Mouse (Mus musculus): ENCODE measurements at regions not wholly inside any gene's neighbourhood (a gene's known extent, or its start where the extent isn't known, plus 50 kb on each side); places are given as distances from the start of the nearest gene placed in this dataset.

GRCm38 (mm10) chr13:115655134-115655533 is 553.4 kb upstream of the Itga1 start:
- ATAC-seq (ENCODE audit: low FRiP score): peak; percentile 59
- 75% methylated on average over 6 of the region's 6 CpGs for WGBS
- H3K27me3 ChIP-seq: no peaks in the 10 kb centered on the region

GRCm38 (mm10) chr13:115652935-115653334 is 551.2 kb upstream of the Itga1 start:
- Histone ChIP-seq H3K36me3 (replicated peaks) (no peaks in the 10 kb centered on the region), H3K4me3 (replicated peaks) (no peak overlapping the region), H3K4me1 (peaks cover 6% of the 10 kb centered on the region), H3K9me3 (no peaks in the 10 kb centered on the region), H3K27me3 (no peaks in the 10 kb centered on the region), H3K4me2 (no peak overlapping the region), H3K27ac (no peak overlapping the region), H3K9ac (no peak overlapping the region)
- peak; percentile 51; the same call in 1 of the 2 replicates for ATAC-seq (ENCODE audit: low FRiP score)
- WGBS: 15% methylated on average over 2 of the region's 2 CpGs

More at GRCm38 (mm10) chr13:115655134-115655533, 553.4 kb upstream of the Itga1 start:
- Histone ChIP-seq H3K27ac (no peak overlapping the region), H3K4me2 (no peak overlapping the region), H3K36me3 (replicated peaks) (no peaks in the 10 kb centered on the region), H3K9me3 (no peaks in the 10 kb centered on the region), H3K9ac (no peak overlapping the region), H3K4me1 (peaks cover 6% of the 10 kb centered on the region), H3K4me3 (replicated peaks) (no peak overlapping the region)

- WGBS: 26% methylated on average over 1 of the region's 1 CpGs
- Histone ChIP-seq H3K4me3 (replicated peaks) (no peak overlapping the region), H3K9me3 (no peaks in the 10 kb centered on the region), H3K4me2 (no peak overlapping the region), H3K4me1 (peaks cover 6% of the 10 kb centered on the region), H3K27ac (no peak overlapping the region), H3K27me3 (no peaks in the 10 kb centered on the region), H3K9ac (no peak overlapping the region), H3K36me3 (replicated peaks) (no peaks in the 10 kb centered on the region)
- peak; percentile 51; the same call in 1 of the 2 replicates for ATAC-seq (ENCODE audit: low FRiP score)
Measured at GRCm38 (mm10) chr13:115652352-115652751, 550.6 kb upstream of the Itga1 start.

DNA sequence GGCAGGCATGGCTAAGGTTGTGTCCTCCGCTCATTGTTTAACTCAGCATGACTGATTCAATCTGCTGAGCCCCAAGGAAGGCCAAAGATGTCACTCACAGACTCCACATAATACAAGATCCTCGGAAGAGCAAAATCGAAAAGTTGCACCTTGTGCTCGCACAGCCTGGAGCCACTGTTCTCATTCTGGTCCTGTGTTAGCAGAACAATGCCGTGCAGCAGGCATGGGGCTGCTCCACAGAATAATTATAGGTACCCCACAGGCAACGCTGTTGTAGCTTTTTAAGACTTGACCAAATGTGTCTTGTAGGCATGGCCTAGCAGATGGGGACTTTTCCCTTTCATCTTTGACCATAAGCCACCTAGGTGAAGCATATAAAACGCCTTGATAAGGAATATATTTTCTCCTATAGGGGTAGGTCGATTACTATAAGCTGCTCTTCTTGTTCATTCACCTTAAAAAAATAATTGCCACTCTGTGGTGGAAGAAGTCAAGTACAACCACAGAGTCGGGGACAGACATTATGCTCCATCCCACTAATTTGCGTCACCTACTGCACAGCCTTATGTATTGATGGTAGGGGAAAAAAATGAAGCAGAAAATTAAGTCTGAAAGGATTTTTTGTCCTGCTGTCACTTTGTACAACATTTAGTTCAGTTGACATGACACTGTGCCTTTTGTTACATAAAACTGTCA is 529.8 kb upstream of the Itga1 start:
- no peak overlapping the region for H3K27ac ChIP-seq
- 0 out of 2 replicates have a peak, but pooled peaks cover 3% of the 10 kb centered on the region for H3K27me3 ChIP-seq
- peak; percentile 85 for ATAC-seq (ENCODE audit: low FRiP score)
- no peaks in the 10 kb centered on the region for H3K9me3 ChIP-seq
- 24% methylated on average over 10 of the region's 10 CpGs for WGBS
- H3K4me3 ChIP-seq (replicated peaks): no peak overlapping the region
- no peak overlapping the region for H3K4me2 ChIP-seq
- no peaks in the 10 kb centered on the region for H3K36me3 ChIP-seq (replicated peaks)
- H3K9ac ChIP-seq: no peak overlapping the region
- peaks cover 8% of the 10 kb centered on the region for H3K4me1 ChIP-seq

GRCm38 (mm10) chr13:115630603-115631002 is 528.8 kb upstream of the Itga1 start:
- no peak overlapping the region for H3K27ac ChIP-seq
- H3K27me3 ChIP-seq: 0 out of 2 replicates have a peak, but pooled peaks cover 3% of the 10 kb centered on the region
- no peaks in the 10 kb centered on the region for H3K9me3 ChIP-seq
- no peaks in the 10 kb centered on the region for H3K36me3 ChIP-seq (replicated peaks)
- no peak overlapping the region for H3K4me3 ChIP-seq (replicated peaks)
- no peak for ATAC-seq (ENCODE audit: low FRiP score)
- no peak overlapping the region for H3K4me2 ChIP-seq
- 85% methylated on average over 2 of the region's 2 CpGs for WGBS
- no peak overlapping the region for H3K9ac ChIP-seq
- H3K4me1 ChIP-seq: peaks cover 8% of the 10 kb centered on the region

DNA sequence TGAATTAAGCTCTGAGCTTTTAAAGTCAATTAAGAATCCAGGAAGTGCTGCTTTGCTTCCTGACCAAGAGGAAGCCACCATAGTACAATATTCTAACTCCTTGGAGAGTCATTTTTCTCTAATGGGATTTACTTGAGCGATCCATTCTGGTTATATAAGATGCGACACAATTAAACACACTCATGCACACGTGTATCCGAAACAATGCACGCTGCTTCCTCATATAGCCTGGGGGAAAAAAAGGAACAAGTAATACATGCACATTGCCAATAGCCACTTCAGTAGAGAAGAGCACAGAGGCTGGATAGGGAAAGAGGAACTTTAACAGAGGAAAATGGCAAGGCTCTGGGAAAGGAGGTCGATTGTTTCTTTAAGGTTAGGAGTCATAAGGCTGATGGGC is 511.4 kb upstream of the Itga1 start:
- Histone ChIP-seq H3K4me1 (no peaks in the 10 kb centered on the region), H3K9ac (no peak overlapping the region), H3K36me3 (replicated peaks) (no peaks in the 10 kb centered on the region), H3K4me3 (replicated peaks) (no peak overlapping the region), H3K27me3 (no peaks in the 10 kb centered on the region), H3K27ac (no peak overlapping the region), H3K4me2 (no peak overlapping the region), H3K9me3 (no peaks in the 10 kb centered on the region)
- 84% methylated on average over 6 of the region's 6 CpGs for whole genome bisulfite sequencing
- no peak for ATAC-seq (ENCODE audit: low FRiP score)

DNA sequence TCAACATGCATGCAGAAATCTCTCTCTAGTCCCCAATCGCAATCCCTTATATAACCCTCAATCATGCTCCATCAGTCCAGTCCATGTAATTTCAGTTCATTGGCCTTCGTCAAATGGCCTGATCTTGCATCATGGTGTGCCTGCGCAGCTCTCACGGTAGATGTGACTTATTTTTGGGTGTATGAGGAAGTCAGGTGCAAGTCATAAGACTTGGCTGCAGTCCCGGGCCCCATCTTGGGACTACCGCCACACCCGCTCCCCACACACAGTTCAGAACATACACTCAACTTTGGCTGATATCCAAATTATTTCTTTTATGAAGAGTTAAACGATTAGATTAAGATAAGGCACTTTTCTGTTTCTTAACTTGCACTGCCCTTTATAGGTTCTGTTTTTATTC is 504.7 kb upstream of the Itga1 start:
- no peak overlapping the region for H3K4me2 ChIP-seq
- H3K4me3 ChIP-seq (replicated peaks): no peak overlapping the region
- H3K9ac ChIP-seq: no peak overlapping the region
- 93% methylated on average over 8 of the region's 8 CpGs for WGBS
- no peak for ATAC-seq (ENCODE audit: low FRiP score)
- no peak overlapping the region for H3K27ac ChIP-seq
- H3K27me3 ChIP-seq: no peaks in the 10 kb centered on the region
- H3K9me3 ChIP-seq: no peaks in the 10 kb centered on the region
- no peaks in the 10 kb centered on the region for H3K36me3 ChIP-seq (replicated peaks)
- no peaks in the 10 kb centered on the region for H3K4me1 ChIP-seq

- WGBS: 77% methylated on average over 5 of the region's 5 CpGs
- H3K27ac ChIP-seq: no peak overlapping the region
- no peak overlapping the region for H3K4me2 ChIP-seq
- no peaks in the 10 kb centered on the region for H3K27me3 ChIP-seq
- H3K4me3 ChIP-seq (replicated peaks): no peak overlapping the region
- no peak for ATAC-seq (ENCODE audit: low FRiP score)
- H3K9me3 ChIP-seq: no peaks in the 10 kb centered on the region
- no peak overlapping the region for H3K9ac ChIP-seq
- no peaks in the 10 kb centered on the region for H3K36me3 ChIP-seq (replicated peaks)
- no peaks in the 10 kb centered on the region for H3K4me1 ChIP-seq
Measured at GRCm38 (mm10) chr13:115595126-115595671, 493.4 kb upstream of the Itga1 start.

DNA sequence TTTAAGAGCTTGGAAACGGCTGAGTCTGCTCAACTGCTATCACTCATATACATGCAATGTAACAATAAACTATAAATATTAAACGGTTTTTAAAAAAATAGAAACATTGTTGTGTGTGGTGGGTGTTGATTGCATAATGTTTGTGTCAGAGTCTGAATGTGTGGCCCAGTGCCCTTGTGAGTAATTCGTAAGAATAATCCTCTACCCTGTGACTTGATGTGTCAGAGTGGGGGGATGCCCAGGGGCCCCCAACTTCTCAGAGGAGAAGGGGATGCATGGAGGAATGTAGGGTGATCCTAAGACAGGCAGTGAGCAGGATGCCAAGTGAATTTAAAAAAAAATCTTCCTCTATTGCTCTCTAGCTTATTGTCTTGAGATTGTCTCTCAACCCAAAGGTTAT is 474.2 kb upstream of the Itga1 start:
- no peaks in the 10 kb centered on the region for H3K36me3 ChIP-seq (replicated peaks)
- no peak overlapping the region for H3K4me2 ChIP-seq
- H3K4me3 ChIP-seq (replicated peaks): no peak overlapping the region
- no peaks in the 10 kb centered on the region for H3K9me3 ChIP-seq
- WGBS: 82% methylated on average over 3 of the region's 3 CpGs
- ATAC-seq (ENCODE audit: low FRiP score): no peak; the same call in 1 of the 2 replicates
- H3K4me1 ChIP-seq: no peaks in the 10 kb centered on the region
- 0 out of 2 replicates have a peak, but pooled peaks cover 4% of the 10 kb centered on the region for H3K27me3 ChIP-seq
- H3K9ac ChIP-seq: no peak overlapping the region
- H3K27ac ChIP-seq: no peak overlapping the region

DNA sequence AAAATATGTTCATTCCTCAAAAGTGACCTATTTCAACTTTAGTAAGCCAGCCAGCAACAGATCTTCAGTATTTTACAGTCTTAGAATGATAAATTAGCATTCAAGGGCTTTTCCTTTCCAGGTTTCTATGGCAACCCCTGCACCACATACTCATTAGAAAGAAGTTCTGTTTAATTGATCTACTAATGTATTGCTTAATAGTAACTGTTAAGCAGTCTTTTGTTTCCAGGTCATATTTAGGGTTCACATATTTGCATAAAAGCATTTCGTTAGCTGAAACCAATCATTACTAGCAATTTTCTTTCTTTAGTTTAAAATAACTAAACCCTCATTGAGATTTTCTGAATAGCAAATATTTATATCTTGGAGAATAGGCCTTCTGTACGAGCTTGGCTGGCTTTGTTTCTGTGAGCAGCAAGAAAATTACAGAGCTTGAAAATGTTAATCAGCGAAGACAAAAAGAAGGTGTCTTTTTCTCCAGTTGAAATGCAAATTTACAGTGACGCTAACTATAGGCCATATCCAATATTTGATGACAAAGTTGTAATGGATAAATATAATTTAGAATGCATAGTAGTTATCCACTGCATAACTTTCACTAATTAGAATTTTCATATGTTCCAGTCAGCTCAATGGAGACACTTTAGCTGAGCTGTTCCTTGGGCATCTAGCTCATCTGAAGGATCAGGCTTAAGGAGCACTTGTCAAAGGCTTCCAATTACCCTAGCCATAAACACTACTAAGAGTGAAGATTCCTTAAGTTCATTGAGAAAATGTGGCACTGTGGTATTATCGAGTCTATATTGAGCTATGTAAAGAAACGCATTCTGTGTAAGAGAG is 473.5 kb upstream of the Itga1 start:
- 50% methylated on average over 6 of the region's 6 CpGs for WGBS
- Histone ChIP-seq H3K27ac (no peak overlapping the region), H3K4me1 (no peaks in the 10 kb centered on the region), H3K9ac (no peak overlapping the region), H3K36me3 (replicated peaks) (no peaks in the 10 kb centered on the region), H3K27me3 (0 out of 2 replicates have a peak, but pooled peaks cover 4% of the 10 kb centered on the region), H3K4me2 (no peak overlapping the region), H3K4me3 (replicated peaks) (no peak overlapping the region), H3K9me3 (no peaks in the 10 kb centered on the region)
- ATAC-seq (ENCODE audit: low FRiP score): peak; percentile 85

GRCm38 (mm10) chr13:115541167-115541566 is 439.4 kb upstream of the Itga1 start:
- Histone ChIP-seq H3K9me3 (no peaks in the 10 kb centered on the region), H3K36me3 (replicated peaks) (no peaks in the 10 kb centered on the region), H3K4me2 (no peak overlapping the region), H3K27ac (no peak overlapping the region), H3K4me1 (no peaks in the 10 kb centered on the region), H3K4me3 (replicated peaks) (no peak overlapping the region), H3K27me3 (no peaks in the 10 kb centered on the region), H3K9ac (no peak overlapping the region)
- 65% methylated on average over 3 of the region's 3 CpGs for WGBS
- no peak for ATAC-seq (ENCODE audit: low FRiP score)

GRCm38 (mm10) chr13:115535900-115536299 is 434.1 kb upstream of the Itga1 start:
- Histone ChIP-seq H3K4me3 (replicated peaks) (no peak overlapping the region), H3K9me3 (no peaks in the 10 kb centered on the region), H3K27me3 (no peaks in the 10 kb centered on the region), H3K9ac (no peak overlapping the region), H3K4me1 (no peaks in the 10 kb centered on the region), H3K27ac (no peak overlapping the region), H3K4me2 (no peak overlapping the region), H3K36me3 (replicated peaks) (no peaks in the 10 kb centered on the region)
- WGBS: 82% methylated on average over 3 of the region's 3 CpGs
- no peak; the same call in 1 of the 2 replicates for ATAC-seq (ENCODE audit: low FRiP score)

Measured in forebrain, embryonic 12.5 days (tissue).